Mouse (Mus musculus) heart, embryonic 10.5 days (tissue): ENCODE data around the gene Svbp. TPM values are rescaled to one million over a fixed set of nuclear protein-coding genes. Genes with fewer than 3 reads are reported as not detected.

ENCODE experiments used
- DNase-seq: peaks from one replicate; pipeline ENCODE4 v3.0.0-alpha.2; 2017; ENCODE audit warnings: low spot score
- H3K27ac ChIP-seq: fragments of 300-500 bp; sonication (generic); 2 replicates; pipeline ENCODE4 v1.5.1; 2016; ENCODE audit warnings: mild to moderate bottlenecking
- H3K27me3 ChIP-seq: fragments of 300-500 bp; sonication (generic); 2 replicates; pipeline ENCODE4 v1.6.1; 2016; ENCODE audit warnings: mild to moderate bottlenecking; ENCODE audit not compliant: poor library complexity, insufficient read depth, severe bottlenecking
- H3K36me3 ChIP-seq: fragments of 300-500 bp; sonication (generic); 2 replicates; pipeline ENCODE4 v1.6.1; 2016; ENCODE audit warnings: mild to moderate bottlenecking, moderate library complexity
- H3K4me1 ChIP-seq: fragments of 300-500 bp; sonication (generic); 2 replicates; pipeline ENCODE4 v1.6.1; 2016; ENCODE audit warnings: mild to moderate bottlenecking
- H3K4me3 ChIP-seq: fragments of 300-500 bp; sonication (generic); 2 replicates; pipeline ENCODE4 v1.5.1; 2016; ENCODE audit warnings: mild to moderate bottlenecking, moderate library complexity
- H3K9me3 ChIP-seq: fragments of 300-500 bp; sonication (generic); 2 replicates; pipeline ENCODE4 v1.6.1; 2016; ENCODE audit warnings: mild to moderate bottlenecking, moderate library complexity
- WGBS: fragments of 180-500 bp; shearing (Covaris S2); methylation state at CpG from one replicate; pipeline ENCODE4 v1.1.7; 2016; 5-methylcytosine and 5-hydroxymethylcytosine counted together
- polyA plus RNA-seq: library from polyadenylated mRNA; unstranded; fragments of >200 nt; fragmentation: Nextera tagmentation; extraction: Ambion mirVana; gene quantifications from 2 replicates; pipeline ENCODE4 v1.2.1, GENCODE M21; 2016

Svbp gene
- polyA plus RNA-seq, 1 experiment from 2014 or later: 154 TPM

- Histone ChIP-seq H3K4me1 (peaks cover 28% of the 10 kb centered on the region), H3K27ac (no peak overlapping the region), H3K36me3 (peaks cover 55% of the 10 kb centered on the region), H3K9me3 (no peaks in the 10 kb centered on the region), H3K27me3 (no peaks in the 10 kb centered on the region), H3K4me3 (no peak overlapping the region)
- WGBS: 74% methylated on average over 3 of the region's 3 CpGs
- no peak for DNase-seq
Observed at GRCm38 (mm10) chr4:119238661-119239060, 43.6 kb downstream of the Svbp start.

GRCm38 (mm10) chr4:119239181-119239682 lies 44.1 kb downstream of the Svbp start:
- Histone ChIP-seq H3K27ac (peak overlapping the region; percentile 74), H3K36me3 (peaks cover 61% of the 10 kb centered on the region)
- 41% methylated on average over 12 of the region's 12 CpGs for WGBS

GRCm38 (mm10) chr4:119241664-119242063 lies 46.6 kb downstream of the Svbp start:
- H3K4me3 ChIP-seq: no peak overlapping the region
- H3K4me1 ChIP-seq: peaks cover 27% of the 10 kb centered on the region
- no peak for DNase-seq
- H3K9me3 ChIP-seq: no peaks in the 10 kb centered on the region
- H3K27me3 ChIP-seq: no peaks in the 10 kb centered on the region
- no peak overlapping the region for H3K27ac ChIP-seq
- peaks cover 73% of the 10 kb centered on the region for H3K36me3 ChIP-seq
- 77% methylated on average over 14 of the region's 14 CpGs for WGBS

More at GRCm38 (mm10) chr4:119239181-119239682, 44.1 kb downstream of the Svbp start:
- Histone ChIP-seq H3K9me3 (no peaks in the 10 kb centered on the region), H3K27me3 (no peaks in the 10 kb centered on the region), H3K4me3 (no peak overlapping the region), H3K4me1 (peaks cover 24% of the 10 kb centered on the region)
- no peak for DNase-seq

- peaks cover 27% of the 10 kb centered on the region for H3K4me1 ChIP-seq
- no peak overlapping the region for H3K27ac ChIP-seq
- H3K27me3 ChIP-seq: no peaks in the 10 kb centered on the region
- no peak overlapping the region for H3K4me3 ChIP-seq
- H3K9me3 ChIP-seq: no peaks in the 10 kb centered on the region
- 92% methylated on average over 12 of the region's 12 CpGs for WGBS
- H3K36me3 ChIP-seq: peaks cover 73% of the 10 kb centered on the region
- no peak for DNase-seq
Observed at GRCm38 (mm10) chr4:119242571-119242970, 47.5 kb downstream of the Svbp start.

- Histone ChIP-seq H3K36me3 (peaks cover 80% of the 10 kb centered on the region), H3K9me3 (no peaks in the 10 kb centered on the region), H3K27me3 (no peaks in the 10 kb centered on the region), H3K27ac (no peak overlapping the region), H3K4me3 (no peak overlapping the region), H3K4me1 (peaks cover 22% of the 10 kb centered on the region)
- WGBS: 71% methylated on average over 22 of the region's 22 CpGs
- peak; percentile 65 for DNase-seq
Observed at GRCm38 (mm10) chr4:119244468-119245240, 49.5 kb downstream of the Svbp start.

- peak; percentile 73 for DNase-seq
- Histone ChIP-seq H3K36me3 (peaks cover 78% of the 10 kb centered on the region), H3K27me3 (no peaks in the 10 kb centered on the region), H3K9me3 (no peaks in the 10 kb centered on the region), H3K27ac (peak overlapping the region; percentile 36; the same call in 1 of the 2 replicates), H3K4me1 (peaks cover 22% of the 10 kb centered on the region), H3K4me3 (no peak overlapping the region)
- WGBS: 58% methylated on average over 7 of the region's 7 CpGs
Observed at GRCm38 (mm10) chr4:119245556-119245955, 50.5 kb downstream of the Svbp start.

GRCm38 (mm10) chr4:119245961-119246360 lies 50.9 kb downstream of the Svbp start:
- Histone ChIP-seq H3K4me3 (no peak overlapping the region), H3K4me1 (peaks cover 22% of the 10 kb centered on the region), H3K36me3 (peaks cover 76% of the 10 kb centered on the region), H3K27me3 (no peaks in the 10 kb centered on the region), H3K27ac (no peak overlapping the region), H3K9me3 (no peaks in the 10 kb centered on the region)
- no peak for DNase-seq
- WGBS: 87% methylated on average over 9 of the region's 9 CpGs

- no peak overlapping the region for H3K4me3 ChIP-seq
- H3K36me3 ChIP-seq: peaks cover 68% of the 10 kb centered on the region
- H3K9me3 ChIP-seq: no peaks in the 10 kb centered on the region
Observed at GRCm38 (mm10) chr4:119246688-119247225, 51.7 kb downstream of the Svbp start.

GRCm38 (mm10) chr4:119247462-119248235 lies 52.5 kb downstream of the Svbp start:
- WGBS: 38% methylated on average over 13 of the region's 13 CpGs
- Histone ChIP-seq H3K4me3 (no peak overlapping the region), H3K9me3 (no peaks in the 10 kb centered on the region), H3K4me1 (peaks cover 10% of the 10 kb centered on the region; the same call in 1 of the 2 replicates), H3K27ac (0 out of 2 replicates have a peak overlapping the region, but pooled peaks have one; percentile 23), H3K36me3 (peaks cover 59% of the 10 kb centered on the region), H3K27me3 (no peaks in the 10 kb centered on the region)
- no peak for DNase-seq

More at GRCm38 (mm10) chr4:119246688-119247225, 51.7 kb downstream of the Svbp start:
- DNase-seq: no peak
- 81% methylated on average over 14 of the region's 14 CpGs for WGBS
- no peaks in the 10 kb centered on the region for H3K27me3 ChIP-seq
- peaks cover 16% of the 10 kb centered on the region for H3K4me1 ChIP-seq
- H3K27ac ChIP-seq: no peak overlapping the region

GRCm38 (mm10) chr4:119248407-119248965 lies 53.4 kb downstream of the Svbp start:
- 85% methylated on average over 11 of the region's 11 CpGs for WGBS
- peaks cover 10% of the 10 kb centered on the region; the same call in 1 of the 2 replicates for H3K4me1 ChIP-seq

More at GRCm38 (mm10) chr4:119248407-119248965, 53.4 kb downstream of the Svbp start:
- no peak overlapping the region for H3K4me3 ChIP-seq
- no peak for DNase-seq
- H3K27ac ChIP-seq: no peak overlapping the region
- no peaks in the 10 kb centered on the region for H3K9me3 ChIP-seq
- H3K27me3 ChIP-seq: no peaks in the 10 kb centered on the region
- peaks cover 50% of the 10 kb centered on the region for H3K36me3 ChIP-seq
